Mouse (Mus musculus) adrenal gland, postnatal 14 days (tissue): ENCODE measurements at regions not wholly inside any gene's neighbourhood (a gene's known extent, or its start where the extent isn't known, plus 50 kb on each side); places are given as distances from the start of the nearest gene placed in this dataset.
"Not testable (repeated sequence)": the region's sequence is repeated elsewhere in the genome, so short reads cannot be mapped to it uniquely, and the experiment has no call there.

Experiments used
- DNase-seq: peaks from one replicate; pipeline ENCODE4 v3.0.0; 2021; ENCODE audit warnings: mixed read lengths
- microRNA-seq, 2 experiments: library from miRNA; unstranded; fragments of <30 nt; microRNA quantifications; one replicate each; pipeline ENCODE4 v1.2.0; 2021

GRCm38 (mm10) chr10:85242701-85243100 lies 57.8 kb upstream of the Cry1 start:
- DNase-seq, result no peak

- no peak for DNase-seq
Measured at GRCm38 (mm10) chr10:85243556-85243955, 58.7 kb upstream of the Cry1 start.

GRCm38 (mm10) chr10:85265746-85266145 lies 80.9 kb upstream of the Cry1 start:
- peak; percentile 12 for DNase-seq

DNA sequence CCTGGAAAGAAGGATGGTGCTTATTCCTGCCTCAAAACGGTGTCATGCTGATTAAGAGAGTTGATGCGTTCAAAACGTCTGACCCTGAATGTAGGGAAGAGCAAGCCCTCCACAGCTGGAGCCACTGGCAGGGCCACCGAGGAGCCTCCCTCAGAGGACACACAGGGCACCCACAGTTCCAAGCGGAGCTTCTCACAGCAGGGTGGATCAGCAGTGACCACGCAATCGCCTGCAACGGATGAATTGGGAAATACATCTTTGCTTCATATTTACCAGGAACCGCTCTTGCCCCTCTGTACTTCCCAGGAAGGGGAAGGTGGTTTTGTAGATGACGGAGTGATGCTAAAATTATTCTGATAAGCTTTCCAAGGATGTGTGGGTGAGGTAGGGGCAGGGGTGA lies 81.3 kb upstream of the Cry1 start:
- no peak for DNase-seq

GRCm38 (mm10) chr10:85266796-85267195 lies 81.9 kb upstream of the Cry1 start:
- DNase-seq, result no peak

- no peak for DNase-seq
Measured at GRCm38 (mm10) chr10:85270209-85270608, 85.3 kb upstream of the Cry1 start.

GRCm38 (mm10) chr10:85276793-85277192 lies 91.9 kb upstream of the Cry1 start:
- no peak for DNase-seq

GRCm38 (mm10) chr10:85291733-85292476 lies 94.7 kb upstream of the Btbd11 start:
- DNase-seq, result no peak

GRCm38 (mm10) chr10:85292477-85292855 lies 94.1 kb upstream of the Btbd11 start:
- no peak for DNase-seq

GRCm38 (mm10) chr10:85293071-85293783 lies 93.4 kb upstream of the Btbd11 start:
- no peak for DNase-seq

- DNase-seq, result no peak
Measured at GRCm38 (mm10) chr10:85295133-85295887, 91.3 kb upstream of the Btbd11 start.

DNA sequence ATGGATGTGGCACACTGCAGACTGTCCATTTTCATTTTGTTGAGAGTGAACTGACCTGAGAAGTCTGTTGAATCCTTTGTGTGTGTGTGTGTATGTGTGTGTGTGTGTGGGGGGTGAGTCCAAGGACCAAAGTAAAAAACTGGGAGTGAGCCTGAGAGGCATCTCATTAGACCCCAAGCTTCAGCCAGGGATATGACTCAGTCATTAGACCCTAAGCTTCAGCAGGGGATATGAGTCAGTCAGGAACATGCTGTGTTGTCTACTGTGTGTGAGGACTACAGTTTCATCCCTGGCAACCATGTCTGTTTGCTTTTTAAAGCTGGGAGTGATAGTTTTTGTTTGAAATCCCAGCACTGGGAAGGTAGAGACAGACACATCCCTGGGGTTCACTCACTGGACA lies 74.8 kb upstream of the Btbd11 start:
- no peak for DNase-seq

DNA sequence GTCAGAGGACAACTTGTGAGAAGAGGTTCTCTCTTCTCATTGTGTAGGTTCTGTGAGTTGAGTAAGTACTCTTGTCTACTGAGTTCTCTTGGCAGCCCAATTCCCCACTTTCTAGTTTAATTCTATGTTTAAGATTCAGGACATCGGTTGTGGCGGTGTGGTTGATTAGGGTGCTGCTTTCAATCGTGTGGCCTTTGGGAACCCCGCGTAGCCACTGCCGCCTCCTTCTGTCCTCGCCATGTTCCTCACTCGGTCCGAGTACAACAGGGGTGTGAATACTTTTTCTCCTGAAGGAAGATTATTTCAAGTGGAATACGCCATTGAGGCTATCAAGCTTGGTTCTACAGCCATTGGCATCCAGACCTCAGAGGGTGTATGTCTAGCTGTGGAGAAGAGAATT lies 73.3 kb upstream of the Btbd11 start:
- DNase-seq, result not testable (repeated sequence)

GRCm38 (mm10) chr10:85320971-85321370 lies 65.6 kb upstream of the Btbd11 start:
- DNase-seq, result peak; percentile 25

- DNase-seq, result no peak
Measured at GRCm38 (mm10) chr10:85322280-85322679, 64.3 kb upstream of the Btbd11 start.

DNA sequence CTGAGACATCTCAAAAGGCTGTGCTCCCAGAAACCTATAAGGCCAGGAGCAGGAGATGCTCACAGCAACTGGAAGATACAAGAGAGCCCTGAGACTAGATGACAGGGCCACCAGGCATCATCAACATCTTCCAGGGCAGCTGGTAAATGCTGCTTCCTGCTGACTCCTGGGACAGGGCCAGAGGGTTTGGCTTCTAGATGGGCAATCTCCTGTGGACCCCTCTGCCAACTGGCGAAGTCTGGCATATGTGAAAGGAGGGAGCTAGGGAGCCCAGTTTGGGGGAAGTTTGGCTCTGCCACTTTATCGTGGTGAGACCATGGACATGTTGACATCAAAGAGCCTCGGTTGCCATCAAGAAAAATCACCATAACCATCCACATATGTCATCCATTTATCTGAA lies 57.2 kb upstream of the Btbd11 start:
- no peak for DNase-seq

DNA sequence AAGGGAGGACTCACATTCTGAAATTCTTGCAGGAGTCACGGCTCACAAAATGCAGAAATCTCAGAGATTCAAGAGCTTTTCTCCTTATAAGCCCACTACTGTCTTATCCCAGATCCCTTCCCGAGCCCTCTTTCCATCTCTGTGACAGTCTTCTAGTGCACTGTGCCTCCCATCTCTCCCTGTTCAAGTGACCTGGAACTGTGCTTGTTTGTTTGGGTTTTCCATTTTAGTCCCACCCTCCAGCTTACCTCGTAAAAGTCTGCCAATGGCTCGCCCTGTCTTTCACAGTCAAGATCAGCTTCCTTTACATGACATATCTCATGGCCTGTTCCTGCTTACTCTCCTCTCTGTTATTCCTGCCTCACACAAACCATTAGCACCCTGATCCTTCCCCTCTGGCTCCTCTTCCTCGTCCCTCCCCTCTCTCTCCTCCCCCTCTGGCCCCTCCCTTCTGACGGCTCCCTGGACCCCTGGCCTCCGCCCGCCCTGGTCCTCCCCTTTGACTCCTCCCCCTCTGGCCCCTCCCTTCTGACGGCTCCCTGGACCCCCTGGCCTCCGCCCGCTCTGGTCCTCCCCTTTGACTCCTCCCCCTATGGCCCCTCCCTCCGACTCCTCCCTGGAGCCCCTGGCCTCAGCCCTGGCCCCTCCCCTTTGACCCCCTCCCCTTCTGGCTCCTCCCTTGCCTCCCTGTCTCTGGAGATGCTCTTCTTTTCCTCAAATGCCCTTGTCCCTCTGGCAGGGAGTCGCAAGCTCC lies 55.5 kb upstream of the Btbd11 start:
- peak; percentile 41 for DNase-seq

Small RNA genes lying in the stretch of these regions (microRNA-seq; reads per million reads assigned to microRNA genes)
- 0 reads per million in 2 experiments for gene Gm27392
